Mouse (Mus musculus) thymus, adult 2 months (tissue): ENCODE measurements at regions not wholly inside any gene's neighbourhood (a gene's known extent, or its start where the extent isn't known, plus 50 kb on each side); places are given as distances from the start of the nearest gene placed in this dataset.

Experiments used
- CTCF ChIP-seq: fragments of 200-500 bp; IDR thresholded peaks from 2 replicates; pipeline ENCODE4 v1.5.1; 2012; ENCODE audit warnings: mild to moderate bottlenecking, control low read depth, low read length, moderate library complexity, borderline replicate concordance; ENCODE audit not compliant: control insufficient read depth, poor library complexity, insufficient read depth; ENCODE audit errors: extremely low read depth
- POLR2A ChIP-seq: fragments of 200-500 bp; IDR thresholded peaks from 2 replicates; pipeline ENCODE4 v1.6.1; 2012; ENCODE audit warnings: mild to moderate bottlenecking, low read length, control low read depth, moderate library complexity; ENCODE audit not compliant: control insufficient read depth, poor library complexity, insufficient read depth; ENCODE audit errors: extremely low read depth

DNA sequence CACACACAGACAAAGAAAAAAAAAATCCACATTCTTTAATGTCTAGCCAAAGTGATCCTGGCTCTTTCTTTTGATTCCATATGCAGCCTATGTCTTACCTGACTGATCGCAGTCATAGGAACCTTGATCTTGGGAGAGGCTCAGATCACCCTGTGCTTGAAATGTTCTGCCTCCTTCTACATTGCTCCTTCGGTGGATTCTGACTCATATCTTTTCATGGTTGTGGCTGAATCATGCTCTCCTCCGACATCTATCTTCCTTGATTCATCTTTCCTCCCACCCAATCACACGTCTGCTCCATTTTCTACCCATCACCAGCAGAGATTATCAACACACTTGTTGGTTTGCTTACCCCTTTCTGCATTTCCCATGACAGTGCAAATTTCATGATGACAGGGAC, 132.0 kb downstream of the Gm11146 start:
- TF ChIP-seq CTCF (no peak), POLR2A (no peak)
